Mouse (Mus musculus) intestine, embryonic 14.5 days (tissue): ENCODE results near the gene Rab11fip5. TPM values are rescaled to one million over a fixed set of nuclear protein-coding genes. Genes with fewer than 3 reads are reported as not detected.

Source experiments
- ATAC-seq: fragments of 200-750 bp; cut with Nextera tagmentation; replicated peaks from 2 replicates; pipeline ENCODE4 v1.8.0; 2017; ENCODE audit warnings: low read depth, moderate number of reproducible peaks, moderate TSS enrichment, moderate library complexity; ENCODE audit not compliant: low FRiP score, low TSS enrichment
- DNase-seq: peaks from one replicate; pipeline ENCODE4 v3.0.0-alpha.2; 2018; ENCODE audit warnings: low spot score
- H3K27ac ChIP-seq: fragments of 300-500 bp; sonication (generic); 2 replicates; pipeline ENCODE4 v1.5.1; 2014; ENCODE audit warnings: low read depth, mild to moderate bottlenecking, control low read depth
- H3K27me3 ChIP-seq: fragments of 300-500 bp; sonication (generic); replicated peaks from 2 replicates; pipeline ENCODE4 v1.6.1; 2014; ENCODE audit warnings: low read length, control low read depth; ENCODE audit not compliant: control insufficient read depth, insufficient read depth
- H3K36me3 ChIP-seq: fragments of 300-500 bp; sonication (generic); 2 replicates; pipeline ENCODE4 v1.6.1; 2014; ENCODE audit warnings: low read length, control low read depth; ENCODE audit not compliant: control insufficient read depth, insufficient read depth
- H3K4me1 ChIP-seq: fragments of 300-500 bp; sonication (generic); replicated peaks from 2 replicates; pipeline ENCODE4 v1.6.1; 2014; ENCODE audit warnings: low read length, control low read depth, mixed read lengths; ENCODE audit not compliant: control insufficient read depth, insufficient read depth
- H3K4me2 ChIP-seq: fragments of 300-500 bp; sonication (generic); 2 replicates; pipeline ENCODE4 v1.6.1; 2014; ENCODE audit warnings: low read length
- H3K4me3 ChIP-seq: fragments of 300-500 bp; sonication (generic); 2 replicates; pipeline ENCODE4 v1.5.1; 2014; ENCODE audit warnings: low read depth, low read length, control low read depth, mixed read lengths
- H3K9ac ChIP-seq: fragments of 300-500 bp; sonication (generic); 2 replicates; pipeline ENCODE4 v1.6.1; 2014; ENCODE audit warnings: mild to moderate bottlenecking, low read length
- H3K9me3 ChIP-seq: fragments of 300-500 bp; sonication (generic); 2 replicates; pipeline ENCODE4 v1.6.1; 2016; ENCODE audit warnings: low read length, control low read depth; ENCODE audit not compliant: control insufficient read depth
- WGBS: fragments of 180-500 bp; shearing (Covaris S2); extraction: QIAGEN DNeasy Blood & Tissue Kit; methylation state at CpG from one replicate; pipeline ENCODE4 v1.1.7; 2014; 5-methylcytosine and 5-hydroxymethylcytosine counted together
- microRNA-seq: library from miRNA; unstranded; fragments of <30 nt; microRNA quantifications from one replicate; pipeline ENCODE4, GENCODE M21; 2016
- polyA plus RNA-seq: library from polyadenylated mRNA; unstranded; fragments of >200 nt; fragmentation: Nextera tagmentation; extraction: Ambion mirVana; gene quantifications from 2 replicates; pipeline ENCODE4 v1.2.1, GENCODE M21; 2014

Rab11fip5 gene
- polyA plus RNA-seq, 1 experiment from 2014 or later = 8.0 TPM

- H3K4me3 ChIP-seq = no peak overlapping the region
- ATAC-seq = no peak
- 71% methylated on average over 4 of the region's 4 CpGs for WGBS
Observed at GRCm38 (mm10) chr6:85288193-85288857, 86.1 kb downstream of the Rab11fip5 start.

GRCm38 (mm10) chr6:85286283-85287047, 88.0 kb downstream of the Rab11fip5 start:
- DNase-seq = no peak
- H3K36me3 ChIP-seq = no peaks in the 10 kb centered on the region
- H3K9ac ChIP-seq = no peak overlapping the region
- no peaks in the 10 kb centered on the region for H3K27me3 ChIP-seq
- no peaks in the 10 kb centered on the region for H3K9me3 ChIP-seq
- H3K4me2 ChIP-seq = no peak overlapping the region
- no peak overlapping the region for H3K4me3 ChIP-seq
- H3K27ac ChIP-seq = no peak overlapping the region
- WGBS = 82% methylated on average over 13 of the region's 13 CpGs
- no peak for ATAC-seq
- H3K4me1 ChIP-seq = no peaks in the 10 kb centered on the region

More at GRCm38 (mm10) chr6:85288193-85288857, 86.1 kb downstream of the Rab11fip5 start:
- no peaks in the 10 kb centered on the region for H3K36me3 ChIP-seq
- H3K27ac ChIP-seq = no peak overlapping the region
- H3K9me3 ChIP-seq = no peaks in the 10 kb centered on the region
- H3K4me1 ChIP-seq = no peaks in the 10 kb centered on the region
- no peak overlapping the region for H3K4me2 ChIP-seq
- no peak overlapping the region for H3K9ac ChIP-seq
- no peaks in the 10 kb centered on the region for H3K27me3 ChIP-seq
- no peak for DNase-seq

Small RNA genes within 50 kb of the gene (microRNA-seq; reads per million reads assigned to microRNA genes)
- gene Mir705 = not detected

Other genes with a start within 250 kb of the Rab11fip5 start
- gene Spr, start 236.9 kb downstream of the Rab11fip5 start, polyA plus RNA-seq = 102 and 107 TPM in 2 replicates
- gene Emx1, start 187.2 kb downstream of the Rab11fip5 start, polyA plus RNA-seq = 0.11 TPM in 1 of 2 replicates, not detected in the other
- gene Sfxn5, start 41.2 kb downstream of the Rab11fip5 start, polyA plus RNA-seq = 6.3 and 8.3 TPM in 2 replicates
- gene Noto, start 49.3 kb upstream of the Rab11fip5 start, polyA plus RNA-seq = not detected in 2 replicates
- gene Smyd5, start 57.4 kb upstream of the Rab11fip5 start, polyA plus RNA-seq = 56.5 and 59.3 TPM in 2 replicates
- gene Cct7, start 76.9 kb upstream of the Rab11fip5 start, polyA plus RNA-seq = 496 and 527 TPM in 2 replicates
- gene Pradc1, start 77.3 kb upstream of the Rab11fip5 start, polyA plus RNA-seq = 26.7 and 27.7 TPM in 2 replicates
- gene Fbxo41, start 128.4 kb upstream of the Rab11fip5 start, polyA plus RNA-seq = 0.36 and 0.45 TPM in 2 replicates
- not detected in 2 replicates for gene Egr4, start 139.0 kb upstream of the Rab11fip5 start, polyA plus RNA-seq
- 6.0 and 6.5 TPM in 2 replicates for gene Alms1, start 212.9 kb upstream of the Rab11fip5 start, polyA plus RNA-seq